Mouse (Mus musculus): ENCODE measurements around the gene B4galnt2.

DNA sequence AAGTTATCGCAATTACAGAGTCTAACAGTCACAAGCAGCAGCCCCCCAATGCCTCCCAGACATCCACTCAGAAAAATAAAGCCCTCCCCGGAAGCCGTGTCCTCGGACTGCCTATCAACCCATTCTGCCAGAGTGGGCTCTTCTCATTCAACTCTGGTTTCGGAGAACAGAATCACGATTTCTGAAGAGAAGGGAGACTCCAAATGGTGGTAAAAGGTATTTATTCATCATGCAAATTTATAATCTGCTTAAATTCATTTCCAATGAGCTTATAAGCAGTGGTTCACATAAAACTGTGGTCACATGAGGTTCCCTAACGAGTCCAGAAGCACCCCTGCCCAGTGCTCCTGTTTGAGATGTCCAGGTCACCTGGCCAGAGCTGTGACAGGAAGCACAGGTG lies 42.7 kb upstream of the B4galnt2 start:
- TF ChIP-seq CTCF (IDR thresholded peaks at IDR 0.05; ENCODE audit: control insufficient read depth, insufficient read depth, insufficient read length) (no peak), CEBPB (IDR thresholded peaks at IDR 0.05; ENCODE audit: low read depth) (no peak), USF1 (IDR thresholded peaks at IDR 0.05; ENCODE audit: low read depth) (no peak), MYOD1 (IDR thresholded peaks at IDR 0.05; ENCODE audit: control insufficient read depth, insufficient read length, low read depth) (no peak)
